Mouse (Mus musculus) liver, embryonic 11.5 days (tissue): ENCODE data around the gene Ecsit. TPM values are rescaled to one million over a fixed set of nuclear protein-coding genes. Genes with fewer than 3 reads are reported as not detected.

Source experiments
- ATAC-seq: fragments of 200-750 bp; cut with Nextera tagmentation; replicated peaks from 2 replicates; pipeline ENCODE4 v1.8.0; 2017; ENCODE audit warnings: moderate number of reproducible peaks, mild to moderate bottlenecking, moderate TSS enrichment, moderate library complexity; ENCODE audit not compliant: low FRiP score
- DNase-seq: peaks from one replicate; pipeline ENCODE4 v3.0.0-alpha.2; 2017; ENCODE audit warnings: low spot score
- H3K27ac ChIP-seq: fragments of 300-500 bp; sonication (generic); 2 replicates; pipeline ENCODE4 v1.5.1; 2014; ENCODE audit warnings: mild to moderate bottlenecking, low read depth, low read length, control low read depth
- H3K27me3 ChIP-seq: fragments of 300-500 bp; sonication (generic); replicated peaks from 2 replicates; pipeline ENCODE4 v1.6.1; 2014; ENCODE audit warnings: low read length, mixed read lengths; ENCODE audit not compliant: control insufficient read depth, insufficient read depth
- H3K36me3 ChIP-seq: fragments of 300-500 bp; sonication (generic); 2 replicates; pipeline ENCODE4 v1.6.1; 2014; ENCODE audit warnings: mild to moderate bottlenecking, low read length, moderate library complexity, mixed read lengths; ENCODE audit not compliant: control insufficient read depth, insufficient read depth
- H3K4me1 ChIP-seq: fragments of 300-500 bp; sonication (generic); replicated peaks from 2 replicates; pipeline ENCODE4 v1.6.1; 2014; ENCODE audit warnings: low read length, mixed read lengths; ENCODE audit not compliant: control insufficient read depth, insufficient read depth
- H3K4me2 ChIP-seq: fragments of 300-500 bp; sonication (generic); 2 replicates; pipeline ENCODE4 v1.6.1; 2014; ENCODE audit warnings: mild to moderate bottlenecking, control low read depth, moderate library complexity
- H3K4me3 ChIP-seq: fragments of 300-500 bp; sonication (generic); 2 replicates; pipeline ENCODE4 v1.5.1; 2014; ENCODE audit warnings: low read depth, low read length, control low read depth
- H3K9ac ChIP-seq: fragments of 300-500 bp; sonication (generic); 2 replicates; pipeline ENCODE4 v1.6.1; 2014; ENCODE audit warnings: low read depth, low read length, control low read depth
- H3K9me3 ChIP-seq: fragments of 300-500 bp; sonication (generic); 2 replicates; pipeline ENCODE4 v1.6.1; 2016; ENCODE audit warnings: low read length, inconsistent platforms, mixed read lengths; ENCODE audit not compliant: control insufficient read depth
- WGBS: fragments of 180-500 bp; shearing (Covaris S2); extraction: QIAGEN DNeasy Blood & Tissue Kit; methylation state at CpG from one replicate; pipeline ENCODE4 v1.1.7; 2014; 5-methylcytosine and 5-hydroxymethylcytosine counted together
- polyA plus RNA-seq: library from polyadenylated mRNA; unstranded; fragments of >200 nt; fragmentation: Nextera tagmentation; extraction: Ambion mirVana; gene quantifications from 2 replicates; pipeline ENCODE4 v1.2.1, GENCODE M21; 2014

Gene Ecsit
- polyA plus RNA-seq, 1 experiment from 2014 or later, result 55.1 TPM

DNA sequence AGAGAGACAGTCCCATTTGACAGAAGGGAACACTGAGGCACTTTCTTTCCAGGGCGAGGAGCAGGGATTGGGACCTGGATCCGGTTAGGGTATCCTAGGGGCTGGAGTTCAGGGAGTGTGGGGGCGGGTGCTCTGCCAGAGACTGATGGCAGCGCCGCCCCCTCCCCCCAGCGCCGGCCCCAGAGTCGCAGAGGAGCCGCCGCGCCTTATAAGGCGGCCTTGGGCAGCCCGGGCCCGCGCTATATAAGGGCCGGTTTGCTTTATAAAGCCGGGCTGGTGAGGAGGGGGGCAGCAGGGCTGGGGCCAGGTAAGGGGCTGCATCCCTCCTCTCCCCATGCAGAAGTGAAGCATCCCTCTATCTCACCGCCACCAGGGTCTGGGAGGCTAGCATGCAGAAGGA is 14.7 kb upstream of the Ecsit start:
- Histone ChIP-seq H3K27ac (no peak overlapping the region), H3K36me3 (no peaks in the 10 kb centered on the region), H3K27me3 (peaks cover 36% of the 10 kb centered on the region), H3K4me1 (peaks cover 5% of the 10 kb centered on the region; the same call in 1 of the 2 replicates), H3K9ac (no peak overlapping the region; the same call in 1 of the 2 replicates), H3K4me3 (peak overlapping the region; percentile 8; the same call in 1 of the 2 replicates), H3K4me2 (peak overlapping the region; percentile 20; the same call in 1 of the 2 replicates), H3K9me3 (no peaks in the 10 kb centered on the region)
- WGBS, result 4% methylated on average over 18 of the region's 18 CpGs
- ATAC-seq, result no peak
- no peak for DNase-seq

DNA sequence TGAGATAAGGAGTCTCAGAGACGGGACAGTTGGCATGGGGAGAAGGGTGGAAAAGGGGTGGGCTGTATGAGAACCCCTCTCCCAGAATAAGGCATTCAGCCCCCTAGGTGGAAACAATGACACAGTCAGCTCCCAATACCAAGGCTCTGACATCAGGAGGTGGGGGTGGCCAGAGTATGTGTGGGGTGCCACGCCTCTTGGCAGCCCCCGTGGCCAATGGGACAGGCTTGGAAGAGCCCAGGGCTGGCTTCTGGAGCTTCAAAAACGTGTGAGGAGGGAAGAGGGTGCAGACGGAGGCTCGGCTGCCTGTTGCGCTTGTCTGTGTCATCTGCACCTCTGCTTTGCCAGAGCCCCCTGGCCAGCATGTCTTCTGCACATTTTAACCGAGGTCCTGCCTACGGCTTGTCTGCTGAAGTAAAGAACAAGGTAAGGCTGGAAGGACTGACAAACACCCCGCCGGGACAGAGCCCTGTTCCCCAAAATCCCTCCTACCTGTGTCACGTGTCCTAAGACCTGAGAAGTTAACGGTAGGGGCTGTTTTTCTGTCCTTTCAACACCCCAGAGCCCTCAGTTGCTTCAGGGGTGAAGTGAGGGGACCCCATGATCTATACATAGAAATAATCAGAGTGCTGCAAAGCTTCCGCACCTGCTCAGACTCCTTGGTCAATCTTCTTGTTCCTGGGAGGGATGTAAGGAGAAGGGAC is 13.9 kb upstream of the Ecsit start, which contains the start of gene Cnn1:
Gene Cnn1, plus strand, starts transcription at position 224 of the 704 bp plus-strand sequence.
- Histone ChIP-seq H3K9me3 (no peaks in the 10 kb centered on the region), H3K4me3 (no peak within 1 kb of the TSS; the same call in 1 of the 2 replicates), H3K36me3 (no peaks in the 10 kb centered on the region), H3K4me1 (peaks cover 5% of the 10 kb centered on the region; the same call in 1 of the 2 replicates), H3K4me2 (peak within 1 kb of the TSS; percentile 20; the same call in 1 of the 2 replicates), H3K9ac (no peak within 1 kb of the TSS; the same call in 1 of the 2 replicates), H3K27ac (no peak within 1 kb of the TSS), H3K27me3 (peaks cover 36% of the 10 kb centered on the region)
- no peak for DNase-seq
- 10% methylated on average over 14 of the region's 14 CpGs for WGBS
- ATAC-seq, result no peak

DNA sequence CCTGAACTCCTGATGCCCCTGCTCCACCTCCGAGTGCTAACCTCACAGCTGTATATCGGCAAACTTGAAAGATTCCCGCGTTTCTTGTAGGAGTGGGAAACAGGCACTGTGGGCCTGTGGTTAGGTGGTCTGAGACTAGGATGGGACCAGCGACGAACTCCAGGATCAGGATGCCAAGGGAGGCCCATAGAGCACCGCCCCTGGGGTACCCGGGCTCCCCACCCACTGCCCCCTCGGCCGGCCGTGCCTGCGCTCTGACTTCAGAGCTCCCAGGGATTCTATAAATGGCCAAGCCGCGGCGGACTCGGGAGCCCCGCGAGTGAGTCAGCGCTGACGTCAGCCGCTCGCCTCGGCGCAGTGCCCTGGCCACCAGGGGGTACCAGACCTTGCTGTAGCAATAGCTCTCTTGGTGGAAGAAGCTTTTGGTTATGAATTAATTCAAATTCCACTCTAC is 10.6 kb upstream of the Ecsit start:
- DNase-seq (peak; percentile 85), ATAC-seq (peak; percentile 84)
- peaks cover 29% of the 10 kb centered on the region for H3K27me3 ChIP-seq
- H3K4me3 ChIP-seq, result peak overlapping the region; percentile 43
- H3K4me1 ChIP-seq, result peaks cover 5% of the 10 kb centered on the region; the same call in 1 of the 2 replicates
- no peaks in the 10 kb centered on the region for H3K36me3 ChIP-seq
- no peaks in the 10 kb centered on the region for H3K9me3 ChIP-seq
- WGBS, result 1% methylated on average over 24 of the region's 24 CpGs
- H3K27ac ChIP-seq, result no peak overlapping the region
- H3K9ac ChIP-seq, result peak overlapping the region; percentile 73
- H3K4me2 ChIP-seq, result peak overlapping the region; percentile 85

DNA sequence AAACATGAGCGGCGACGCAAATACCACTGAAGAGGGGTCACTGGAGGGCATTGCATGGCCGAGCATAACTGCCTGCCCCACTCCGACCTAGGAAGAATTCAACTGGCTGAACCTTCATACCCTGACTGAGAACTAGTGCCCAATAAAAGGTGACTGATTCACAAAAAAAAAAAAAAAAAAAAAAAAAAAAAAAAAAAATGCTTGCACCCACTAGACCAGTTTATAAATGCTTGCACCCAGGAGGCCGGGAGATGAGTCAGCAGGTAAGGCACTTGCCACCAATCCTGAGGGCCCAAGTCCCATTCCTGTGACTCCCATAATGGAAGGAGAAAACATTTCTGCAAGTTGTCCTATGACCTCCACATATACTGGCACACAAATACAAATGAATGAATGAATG is 7.5 kb upstream of the Ecsit start:
- Histone ChIP-seq H3K27ac (no peak overlapping the region), H3K4me1 (no peaks in the 10 kb centered on the region), H3K4me2 (no peak overlapping the region), H3K27me3 (no peaks in the 10 kb centered on the region; the same call in 1 of the 2 replicates), H3K9ac (no peak overlapping the region), H3K4me3 (no peak overlapping the region), H3K36me3 (no peaks in the 10 kb centered on the region), H3K9me3 (no peaks in the 10 kb centered on the region)
- ATAC-seq, result no peak
- WGBS, result 80% methylated on average over 6 of the region's 6 CpGs
- DNase-seq, result no peak

DNA sequence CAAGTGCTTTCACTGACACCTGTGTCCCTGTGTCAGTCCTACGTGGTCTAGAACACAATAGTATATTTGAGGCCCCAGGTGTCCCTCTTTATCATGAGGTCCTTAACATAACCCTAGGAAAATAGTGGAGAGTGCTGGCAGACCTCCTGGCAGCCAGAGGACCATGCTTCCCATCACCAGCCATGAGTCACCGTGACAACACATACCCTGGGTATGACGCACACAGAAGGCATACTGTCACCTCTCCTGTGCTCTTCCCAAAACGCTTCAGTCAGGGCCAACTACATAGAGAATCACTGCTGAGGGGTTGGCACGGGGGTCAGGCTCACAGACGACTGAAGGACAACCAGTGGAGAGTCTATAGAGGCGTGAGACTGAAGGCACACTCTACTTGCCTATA is 4.7 kb upstream of the Ecsit start:
- DNase-seq (no peak), ATAC-seq (no peak)
- Histone ChIP-seq H3K9ac (no peak overlapping the region), H3K4me1 (no peaks in the 10 kb centered on the region), H3K4me3 (no peak overlapping the region), H3K36me3 (no peaks in the 10 kb centered on the region), H3K9me3 (no peaks in the 10 kb centered on the region), H3K27me3 (no peaks in the 10 kb centered on the region; the same call in 1 of the 2 replicates), H3K27ac (no peak overlapping the region), H3K4me2 (no peak overlapping the region)
- WGBS, result 83% methylated on average over 7 of the region's 7 CpGs

DNA sequence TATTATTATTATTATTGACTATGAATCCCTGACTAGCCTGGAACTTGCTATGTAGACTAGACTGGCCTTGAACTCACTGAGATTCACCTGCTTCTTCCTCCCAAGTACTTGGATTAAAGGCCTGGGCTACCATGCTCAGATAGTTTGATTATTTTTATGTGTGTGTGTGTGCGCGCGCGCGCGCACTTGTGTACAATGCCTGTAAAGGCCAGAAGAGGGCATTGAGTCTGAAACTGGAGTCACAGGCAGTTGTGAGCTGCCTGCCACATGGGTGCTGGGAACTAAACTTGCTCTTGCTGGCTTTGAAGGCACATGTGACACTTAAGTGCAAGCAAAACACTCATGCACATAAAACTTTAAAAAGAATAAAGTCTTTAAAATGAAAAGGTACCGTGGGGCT is 4.0 kb upstream of the Ecsit start:
- DNase-seq (no peak), ATAC-seq (no peak)
- H3K4me3 ChIP-seq, result no peak overlapping the region
- no peaks in the 10 kb centered on the region for H3K9me3 ChIP-seq
- no peaks in the 10 kb centered on the region; the same call in 1 of the 2 replicates for H3K27me3 ChIP-seq
- H3K9ac ChIP-seq, result no peak overlapping the region
- H3K4me1 ChIP-seq, result peaks cover 3% of the 10 kb centered on the region; the same call in 1 of the 2 replicates
- no peak overlapping the region for H3K27ac ChIP-seq
- WGBS, result 94% methylated on average over 7 of the region's 7 CpGs
- H3K4me2 ChIP-seq, result no peak overlapping the region
- H3K36me3 ChIP-seq, result no peaks in the 10 kb centered on the region

DNA sequence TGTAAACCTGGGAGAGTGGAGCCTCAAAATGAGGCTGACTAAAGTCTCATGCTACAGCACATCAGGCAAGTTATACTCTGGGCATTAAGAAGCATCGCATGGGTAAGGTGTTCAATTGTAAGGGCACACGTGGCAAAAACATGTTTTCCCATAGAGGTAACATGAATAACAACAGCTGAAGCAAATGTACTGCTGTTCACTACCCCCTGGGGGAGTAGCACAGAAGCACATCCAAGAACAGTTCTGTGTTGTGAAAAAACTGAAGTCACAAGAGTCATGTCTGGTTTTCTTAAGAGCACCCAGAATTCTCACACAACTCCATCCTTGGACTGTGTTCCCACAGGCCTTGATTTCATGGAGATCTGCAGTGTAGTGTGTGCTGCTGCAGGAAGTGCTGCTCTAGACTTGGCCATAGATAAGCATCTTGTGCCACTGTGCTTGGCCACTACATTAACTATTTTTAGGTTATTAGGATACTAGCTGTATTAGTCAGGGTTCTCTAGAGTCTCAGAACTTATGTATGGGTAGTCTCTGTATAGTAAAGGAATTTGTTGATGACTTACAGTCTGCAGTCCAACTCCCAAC is 1.9 kb upstream of the Ecsit start:
- ATAC-seq (no peak), DNase-seq (no peak)
- H3K27me3 ChIP-seq, result no peaks in the 10 kb centered on the region
- no peak overlapping the region for H3K4me3 ChIP-seq
- no peaks in the 10 kb centered on the region for H3K36me3 ChIP-seq
- H3K9ac ChIP-seq, result no peak overlapping the region
- no peak overlapping the region for H3K27ac ChIP-seq
- WGBS, result 84% methylated on average over 2 of the region's 2 CpGs
- no peaks in the 10 kb centered on the region for H3K9me3 ChIP-seq
- peaks cover 3% of the 10 kb centered on the region; the same call in 1 of the 2 replicates for H3K4me1 ChIP-seq
- H3K4me2 ChIP-seq, result no peak overlapping the region

DNA sequence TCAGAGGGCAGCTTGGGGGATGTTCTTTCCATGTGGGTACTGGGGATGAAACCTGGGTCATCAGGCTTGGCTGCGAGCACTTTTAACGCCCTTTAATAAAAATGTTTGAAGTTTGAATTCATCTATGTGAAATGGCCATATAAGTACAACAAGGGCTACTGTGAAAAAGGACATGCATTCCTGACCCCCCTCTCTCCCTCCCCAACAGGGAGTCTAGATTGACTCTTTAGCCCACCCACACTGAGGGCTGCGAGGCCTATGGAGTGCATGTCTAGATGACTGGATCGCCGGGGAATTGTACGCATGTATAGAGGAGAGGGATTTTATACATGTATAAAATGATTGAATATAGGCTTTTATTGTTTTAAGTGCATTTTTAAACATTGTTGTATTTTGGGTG is 774 bp upstream of the Ecsit start:
- WGBS, result 86% methylated on average over 6 of the region's 6 CpGs

More for the DNA sequence above, 774 bp upstream of the Ecsit start:
- peak overlapping the region; percentile 47; the same call in 1 of the 2 replicates for H3K27ac ChIP-seq
- no peaks in the 10 kb centered on the region for H3K27me3 ChIP-seq
- H3K9me3 ChIP-seq, result no peaks in the 10 kb centered on the region
- H3K9ac ChIP-seq, result peak overlapping the region; percentile 77
- peak overlapping the region; percentile 83 for H3K4me3 ChIP-seq
- ATAC-seq (no peak), DNase-seq (no peak)
- H3K4me2 ChIP-seq, result peak overlapping the region; percentile 88
- H3K36me3 ChIP-seq, result no peaks in the 10 kb centered on the region
- peaks cover 3% of the 10 kb centered on the region; the same call in 1 of the 2 replicates for H3K4me1 ChIP-seq
